Mouse (Mus musculus) inflammation-experienced regulatory T-cells, adult 16 weeks (primary cell): ENCODE data around the gene Serpind1. TPM values are rescaled to one million over a fixed set of nuclear protein-coding genes. Genes with fewer than 3 reads are reported as not detected.

Source experiments
- polyA plus RNA-seq: library from polyadenylated mRNA; unstranded; fragments of 100-300 nt; shearing (Covaris generic); gene quantifications from one replicate; pipeline ENCODE4 v1.2.1, GENCODE M21; 2017

The Serpind1 gene
- 0.43 TPM for polyA plus RNA-seq

GRCm38 (mm10) chr16:17331116-17331515 lies at the start of gene Serpind1:
Gene Serpind1, plus strand, starts transcription at chr16:17331371.

Other genes starting within 250 kb of the Serpind1 start
- 271 TPM for gene Ppil2, start 220.1 kb upstream of the Serpind1 start, polyA plus RNA-seq
- 3.6 TPM for gene 2610318N02Rik, start 206.2 kb upstream of the Serpind1 start, polyA plus RNA-seq
- 49.5 TPM for gene Sdf2l1, start 199.0 kb upstream of the Serpind1 start, polyA plus RNA-seq
- gene Ydjc, start 186.8 kb upstream of the Serpind1 start, polyA plus RNA-seq = 5.2 TPM
- gene Ccdc116, start 184.1 kb upstream of the Serpind1 start, polyA plus RNA-seq = 0.96 TPM
- 311 TPM for gene Ube2l3, start 128.7 kb upstream of the Serpind1 start, polyA plus RNA-seq
- gene Rimbp3, start 122.8 kb upstream of the Serpind1 start, polyA plus RNA-seq = not detected
- 1.9 TPM for gene Hic2, start 97.8 kb upstream of the Serpind1 start, polyA plus RNA-seq
- 155 TPM for gene Tmem191c, start 55.3 kb upstream of the Serpind1 start, polyA plus RNA-seq
- gene Snap29, start 74.6 kb downstream of the Serpind1 start, polyA plus RNA-seq = 21.0 TPM
- 39.0 TPM for gene Pi4ka, start 74.9 kb downstream of the Serpind1 start, polyA plus RNA-seq
- gene Crkl, start 120.6 kb downstream of the Serpind1 start, polyA plus RNA-seq = 90.5 TPM
- not detected for gene Aifm3, start 158.2 kb downstream of the Serpind1 start, polyA plus RNA-seq
- 80.6 TPM for gene Lztr1, start 177.3 kb downstream of the Serpind1 start, polyA plus RNA-seq
- gene Thap7, start 199.8 kb downstream of the Serpind1 start, polyA plus RNA-seq = 83.2 TPM
- not detected for gene Lrrc74b, start 229.9 kb downstream of the Serpind1 start, polyA plus RNA-seq
- gene P2rx6, start 230.5 kb downstream of the Serpind1 start, polyA plus RNA-seq = not detected